Mouse (Mus musculus) layer of hippocampus, adult 9-11 months (tissue): ENCODE measurements around the gene Pink1.

Experiments
- DNase-seq: peaks from one replicate; pipeline ENCODE4 v3.0.0; 2022

Pink1 gene

GRCm38 (mm10) chr4:138310311-138310910, 15.7 kb downstream of the Pink1 start:
- no peak for DNase-seq

DNA sequence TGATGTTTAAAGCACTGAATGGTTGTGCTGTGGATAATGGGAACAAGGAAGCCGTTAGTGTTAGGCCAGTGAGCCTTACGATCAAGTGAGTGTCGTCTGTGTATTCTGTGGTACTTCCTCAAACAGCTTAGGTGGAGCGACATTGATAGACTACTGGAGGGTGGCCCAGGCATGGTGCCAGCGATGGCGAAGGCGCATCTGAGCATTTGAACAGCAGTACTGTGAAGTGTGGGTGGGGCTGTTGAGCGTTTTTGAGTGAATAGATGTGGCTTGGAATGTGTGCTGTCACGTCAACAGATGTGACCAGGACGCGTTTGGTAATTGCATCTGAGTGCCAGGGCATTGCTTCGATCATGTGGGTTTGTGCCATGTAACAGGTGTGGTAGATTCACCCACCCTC, 18.4 kb downstream of the Pink1 start:
- DNase-seq, result no peak

DNA sequence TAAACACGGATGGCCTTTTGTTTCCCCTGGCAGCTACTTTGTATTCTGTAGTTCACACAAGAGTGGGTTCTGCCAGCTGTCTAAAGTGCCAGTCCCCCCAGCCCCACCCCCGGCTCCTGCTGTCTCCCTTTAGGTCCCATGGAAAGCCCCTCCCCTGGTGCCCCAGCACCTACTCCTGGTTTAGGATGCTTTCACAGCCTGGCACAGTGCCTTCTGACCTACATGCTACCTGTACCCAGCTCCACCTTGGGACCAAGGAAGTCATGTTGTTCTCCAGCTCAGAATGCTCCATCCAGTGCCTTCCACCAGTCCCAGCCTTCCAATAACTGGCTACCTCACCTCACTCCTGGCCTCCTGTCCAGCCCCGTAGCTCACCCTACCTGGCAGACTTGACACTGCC, 19.1 kb downstream of the Pink1 start:
- DNase-seq, result no peak

DNA sequence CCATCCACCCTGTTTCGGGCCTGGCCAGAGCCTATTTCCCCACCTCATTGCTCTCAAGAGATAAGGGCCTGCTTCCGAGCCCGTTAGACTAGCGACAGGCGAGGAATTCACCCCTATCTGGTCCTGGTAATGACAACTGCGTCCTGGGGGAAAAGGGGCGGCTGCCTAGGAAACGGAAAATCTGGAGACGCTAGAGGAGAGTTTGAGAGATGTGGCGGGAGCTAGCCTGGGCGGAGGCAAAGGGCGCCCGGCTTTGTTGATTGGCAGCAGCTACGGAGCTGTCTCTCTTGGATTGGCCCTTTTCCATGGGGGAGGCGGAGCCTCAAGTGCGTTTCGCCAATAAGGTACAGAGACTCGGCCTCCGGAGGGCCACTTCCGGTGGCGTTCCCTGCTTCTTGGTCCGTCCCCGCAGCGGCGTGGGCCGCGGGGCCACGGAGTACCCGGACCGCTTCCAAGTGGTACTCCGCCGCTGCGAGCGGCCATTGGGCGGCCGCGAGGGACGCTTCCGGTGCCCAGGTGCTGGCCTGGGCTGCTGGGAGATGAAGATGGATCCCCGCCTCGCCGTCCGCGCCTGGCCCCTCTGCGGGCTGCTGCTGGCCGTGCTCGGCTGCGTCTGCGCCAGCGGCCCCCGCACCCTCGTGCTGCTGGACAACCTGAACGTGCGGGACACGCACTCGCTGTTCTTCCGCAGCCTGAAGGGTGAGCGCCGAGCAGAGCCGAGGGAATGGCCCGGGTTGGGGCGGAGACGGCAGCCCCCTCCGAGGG, 21.6 kb downstream of the Pink1 start, which contains the start of gene Ddost:
Gene Ddost, plus strand, starts transcription at position 391 of the 765 bp plus-strand sequence.
- peak; percentile 99 for DNase-seq

GRCm38 (mm10) chr4:138303742-138304141, 22.4 kb downstream of the Pink1 start:
- DNase-seq, result no peak

- DNase-seq, result no peak
These were observed 23.1 kb downstream of the Pink1 start for GRCm38 (mm10) chr4:138303011-138303410.

DNA sequence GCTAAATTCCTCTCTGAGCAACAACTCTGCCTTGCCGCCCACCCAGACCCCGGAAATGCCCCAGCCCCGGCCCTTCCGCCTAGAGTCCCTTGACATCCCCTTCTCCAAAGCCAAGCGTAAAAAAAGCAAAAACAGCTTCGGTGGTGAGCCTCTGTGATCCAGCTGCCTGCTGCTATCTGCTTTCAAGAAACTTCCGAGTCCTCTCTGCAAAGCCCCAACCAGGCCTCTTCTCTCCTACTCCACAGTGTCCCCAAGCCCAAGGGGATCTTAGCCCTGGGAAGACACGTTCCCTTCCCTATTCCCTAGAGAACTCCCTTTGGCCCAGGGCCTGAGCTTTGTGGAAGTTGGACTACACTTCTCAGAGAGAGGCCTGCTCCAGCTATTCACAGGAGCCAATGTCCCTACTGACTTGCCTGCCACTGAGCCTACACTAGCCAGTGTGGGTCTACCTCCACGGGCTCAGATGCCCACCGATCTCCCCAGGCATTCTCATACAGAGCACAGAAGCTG, 24.8 kb downstream of the Pink1 start:
- no peak for DNase-seq

DNA sequence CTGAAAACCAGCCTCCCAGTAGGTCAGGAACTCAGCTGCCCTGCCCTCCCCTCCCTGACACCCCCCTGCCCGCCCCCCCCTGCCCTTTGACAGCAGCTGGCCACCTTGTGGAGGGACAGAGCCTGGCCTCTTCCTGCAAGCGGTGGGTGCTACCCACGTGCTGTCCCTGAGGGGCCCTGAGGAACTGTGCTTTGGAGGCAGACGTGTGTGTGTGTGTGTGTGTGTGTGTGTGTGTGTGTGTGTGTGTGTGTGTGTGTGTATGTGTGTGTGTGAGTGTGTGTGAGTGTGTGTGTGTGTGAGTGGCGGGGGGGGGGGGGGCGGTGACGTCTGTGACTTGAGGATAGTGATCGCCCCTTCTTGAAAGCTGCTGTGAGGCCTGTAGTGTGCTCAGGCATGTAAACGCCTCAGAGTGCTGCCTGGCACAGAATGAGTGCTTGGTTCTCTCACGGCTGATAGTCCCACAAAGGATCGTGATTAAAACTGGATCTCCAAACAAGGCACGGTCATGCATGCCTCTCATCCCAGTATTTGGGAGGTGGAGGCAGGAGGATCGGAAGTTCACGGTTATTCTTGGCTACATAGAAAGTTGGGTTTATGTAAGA, 32.1 kb downstream of the Pink1 start:
- DNase-seq, result no peak

- no peak for DNase-seq
These were observed 32.7 kb downstream of the Pink1 start for GRCm38 (mm10) chr4:138293261-138293948.

- DNase-seq, result no peak
These were observed 34.1 kb downstream of the Pink1 start for GRCm38 (mm10) chr4:138292028-138292427.

DNA sequence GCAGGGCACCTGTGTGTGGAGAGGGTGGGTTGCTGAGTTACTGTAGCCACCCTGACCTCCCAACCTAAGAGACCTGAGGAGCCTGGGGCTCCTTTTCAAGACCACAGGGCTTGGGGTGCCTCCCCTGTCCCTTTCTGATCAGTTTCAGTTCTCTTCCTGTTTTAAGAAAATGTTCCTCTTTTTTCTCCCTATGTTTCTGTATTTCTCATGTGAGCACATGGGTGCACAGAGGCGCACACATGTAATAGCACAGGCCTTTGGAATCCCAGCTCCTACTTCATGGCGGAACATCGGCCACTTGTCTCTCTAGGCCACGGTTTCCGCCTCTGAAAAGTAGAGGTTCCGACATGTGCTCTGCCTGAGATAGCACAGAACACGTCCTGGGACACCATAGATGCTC, 37.4 kb downstream of the Pink1 start:
- no peak for DNase-seq

- DNase-seq, result no peak
These were observed 39.7 kb downstream of the Pink1 start for GRCm38 (mm10) chr4:138286411-138286810.

DNA sequence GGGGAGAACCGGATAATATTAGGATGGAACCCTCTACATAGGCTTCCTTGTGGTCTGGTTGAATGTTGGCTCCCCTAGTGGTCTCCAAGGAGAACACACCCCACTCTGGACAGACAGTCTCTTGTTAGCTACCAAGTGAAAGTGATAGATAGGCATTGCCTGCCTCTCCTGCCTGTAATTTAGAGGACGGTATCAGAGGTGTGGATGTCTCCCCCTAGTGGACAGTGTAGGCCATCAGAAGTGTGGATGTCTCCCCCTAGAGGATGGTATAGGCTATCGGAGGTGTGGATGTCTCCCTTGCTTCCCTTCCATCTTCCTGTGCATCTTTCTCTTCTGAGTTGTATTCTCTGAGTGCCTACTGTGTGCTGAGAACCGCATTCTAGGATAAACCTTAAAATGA, 43.3 kb downstream of the Pink1 start:
- DNase-seq, result peak; percentile 71

GRCm38 (mm10) chr4:138278346-138278745, 47.8 kb downstream of the Pink1 start:
- peak; percentile 39 for DNase-seq

DNA sequence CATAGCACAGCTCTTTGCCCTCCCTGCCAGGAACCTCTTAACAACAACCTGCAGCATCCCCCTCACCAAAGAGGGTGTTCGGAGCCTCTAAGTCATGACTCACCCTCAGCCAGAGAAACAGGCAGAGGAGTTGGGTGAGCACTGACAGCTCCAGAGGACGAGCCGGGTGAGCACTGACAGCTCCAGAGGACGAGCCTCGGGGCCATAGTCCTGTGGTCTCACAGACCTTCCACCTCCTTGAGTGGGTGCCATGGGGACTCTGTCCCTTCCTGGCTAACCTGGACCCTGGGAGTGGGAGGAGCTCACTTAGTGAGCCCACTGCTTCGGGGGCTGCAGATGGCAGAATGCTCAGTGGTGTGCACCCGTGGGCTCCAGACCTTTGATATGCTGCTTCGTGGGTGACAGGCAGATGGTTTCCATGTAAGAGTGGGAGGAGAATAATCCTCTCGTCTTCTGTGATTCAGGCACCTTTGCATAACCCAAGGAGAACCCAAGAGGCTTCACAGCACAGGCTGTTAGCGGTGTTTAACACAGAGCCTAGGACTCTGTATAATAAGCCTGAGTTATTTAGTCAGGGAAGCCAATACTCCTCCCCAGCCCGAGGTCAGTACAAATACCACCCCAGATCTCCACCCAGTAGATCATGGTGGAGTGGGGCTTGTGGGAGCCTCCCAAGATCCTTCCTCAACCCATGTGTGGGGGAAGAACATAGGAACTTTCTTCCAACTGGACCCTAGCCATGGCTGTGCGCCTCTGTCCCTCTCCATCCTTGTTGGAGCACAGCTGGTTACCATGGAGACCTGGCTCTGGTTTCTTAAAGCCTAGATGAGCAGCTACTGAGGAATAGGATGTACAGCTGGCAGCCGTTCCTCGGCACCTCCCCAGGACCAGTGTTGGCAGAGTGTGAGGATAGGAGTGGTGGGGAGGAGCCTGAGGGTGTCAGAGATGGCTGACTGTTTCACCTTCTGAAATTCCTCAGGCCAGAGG, 53.8 kb downstream of the Pink1 start:
- DNase-seq, result peak; percentile 72

GRCm38 (mm10) chr4:138267869-138268268, 58.2 kb downstream of the Pink1 start:
- no peak for DNase-seq
